Mouse (Mus musculus): ENCODE measurements around the gene Slc2a2.

Gene Slc2a2

DNA sequence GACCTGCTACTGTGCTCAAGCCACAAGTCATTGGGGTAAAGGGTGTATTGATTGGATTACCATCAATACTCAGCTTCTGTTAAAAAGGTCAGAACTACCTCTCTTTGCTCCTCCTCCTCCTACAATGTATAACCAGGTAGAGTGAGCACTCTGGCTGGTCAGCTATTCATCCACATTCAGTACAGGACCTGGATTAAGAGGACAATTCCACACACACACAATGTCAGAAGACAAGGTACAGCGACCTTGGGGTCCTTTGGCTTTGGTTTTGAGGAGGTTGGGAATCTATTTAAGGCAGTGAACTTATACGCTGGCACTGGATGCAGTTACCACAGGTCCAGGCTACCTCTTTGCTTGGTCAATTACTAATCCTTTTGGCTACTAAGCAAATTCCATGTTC is at the start of gene Slc2a2:
Slc2a2 (plus strand) TSS at position 107 of the 400 bp plus-strand sequence.
- no peak for DNase-seq (ENCODE audit: low read depth)

GRCm38 (mm10) chr3:28652574-28652973 is 45.1 kb upstream of the Slc2a2 start:
- no peak for DNase-seq (ENCODE audit: low read depth)

DNA sequence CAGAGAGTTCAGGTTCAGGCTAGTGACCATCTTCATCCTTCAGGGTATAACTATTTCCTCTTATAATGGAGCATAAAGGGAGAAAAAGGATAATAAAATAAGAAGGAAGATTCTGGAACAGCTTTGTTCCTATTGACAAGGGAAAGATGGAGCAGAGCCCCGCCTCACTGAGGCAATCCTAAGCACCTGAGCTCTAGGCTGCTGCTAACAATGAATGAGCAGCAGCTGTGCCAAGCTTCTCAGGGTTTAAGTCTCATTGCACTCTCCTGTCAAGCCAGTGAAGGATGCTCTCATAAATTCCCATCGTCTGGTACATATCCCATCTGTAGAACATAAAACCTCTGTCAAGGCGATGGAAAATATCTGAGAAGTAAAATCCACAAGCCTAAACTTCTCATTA is 44.7 kb upstream of the Slc2a2 start:
- no peak for DNase-seq (ENCODE audit: low read depth)

DNA sequence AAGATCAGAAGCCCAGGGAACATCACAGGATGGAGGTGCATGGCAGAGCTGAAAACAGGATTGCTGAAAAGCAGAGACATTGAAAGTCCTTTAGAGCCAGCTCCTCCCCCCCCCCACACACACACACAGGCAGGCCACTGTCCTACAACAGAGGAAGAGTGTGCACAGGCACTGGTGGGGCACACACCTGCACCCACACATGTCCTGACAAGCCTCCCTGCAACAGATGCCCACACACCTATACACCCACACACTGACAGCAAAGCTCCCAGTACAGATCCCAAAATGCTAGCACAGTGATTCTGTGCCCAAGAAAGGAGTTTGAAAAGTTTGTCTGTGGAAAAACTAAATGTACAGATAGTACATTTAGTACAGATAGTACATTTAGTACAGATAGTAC is 43.0 kb upstream of the Slc2a2 start:
- no peak for DNase-seq (ENCODE audit: low read depth)

GRCm38 (mm10) chr3:28658349-28658748 is 39.4 kb upstream of the Slc2a2 start:
- DNase-seq (ENCODE audit: low read depth) = no peak

DNA sequence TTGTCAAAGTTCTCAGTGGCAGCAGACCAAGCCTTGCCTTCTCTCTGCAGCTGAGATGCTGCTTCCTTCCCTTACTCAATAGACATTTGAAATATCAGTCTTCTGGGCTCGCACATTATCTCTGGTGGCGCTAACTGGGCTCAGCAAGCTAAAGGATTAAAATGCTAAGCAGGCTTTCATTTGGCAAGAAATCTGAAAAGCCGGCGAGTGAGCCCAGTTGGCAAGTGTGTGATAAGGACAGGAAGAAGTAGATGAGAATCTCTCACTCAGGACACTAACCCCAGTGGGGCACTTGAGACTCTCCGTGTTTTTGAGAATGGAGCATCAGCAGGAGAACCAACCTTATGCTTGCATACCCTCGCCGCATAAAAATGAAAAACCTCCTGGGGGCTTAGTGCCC is 16.9 kb upstream of the Slc2a2 start:
- DNase-seq (ENCODE audit: low read depth) = no peak

- DNase-seq (ENCODE audit: low read depth) = no peak
These were observed 15.8 kb upstream of the Slc2a2 start for GRCm38 (mm10) chr3:28681866-28682265.

- no peak for DNase-seq (ENCODE audit: low read depth)
These were observed 15.3 kb upstream of the Slc2a2 start for GRCm38 (mm10) chr3:28682411-28682810.

GRCm38 (mm10) chr3:28685510-28685909 is 12.2 kb upstream of the Slc2a2 start:
- DNase-seq (ENCODE audit: low read depth) = no peak

DNA sequence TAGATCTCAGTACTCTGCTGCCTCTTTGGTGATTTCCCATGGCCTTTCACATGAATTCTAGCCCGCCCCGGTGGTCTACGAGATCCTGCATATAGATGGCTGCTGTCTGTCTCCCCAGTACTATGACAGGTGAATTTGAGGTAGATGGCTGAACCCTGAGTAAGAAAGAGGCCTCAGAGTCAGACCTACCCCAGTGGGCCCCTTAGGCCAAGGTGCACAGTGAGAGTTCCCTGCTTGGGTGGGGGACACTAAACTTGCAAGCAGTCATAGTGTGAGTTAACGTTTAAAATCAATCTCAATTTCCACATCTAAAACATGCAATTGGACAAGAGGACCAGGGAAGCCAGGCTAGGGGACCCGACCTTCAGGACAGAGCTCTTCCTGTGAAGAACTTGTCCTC is 2.9 kb upstream of the Slc2a2 start:
- DNase-seq (ENCODE audit: low read depth) = no peak

DNA sequence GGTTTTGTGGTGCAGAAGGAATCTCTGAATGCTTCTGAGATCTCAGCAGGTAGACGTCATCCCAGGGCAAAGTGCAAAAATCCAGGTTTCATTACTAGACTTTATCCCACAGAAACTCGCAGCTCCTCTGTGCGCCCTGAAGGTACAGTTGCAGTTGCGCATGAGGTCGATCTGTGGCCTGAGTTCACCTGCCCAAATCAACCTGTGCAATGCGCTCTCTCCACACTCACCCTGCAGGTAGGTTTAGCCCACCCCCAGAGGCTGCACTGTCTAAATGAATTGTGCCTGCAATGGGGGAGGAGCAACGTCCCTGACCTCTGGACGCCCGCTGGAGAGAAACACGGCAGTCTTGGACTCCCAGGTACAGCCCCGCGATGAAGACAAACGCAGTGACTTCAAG is 2.1 kb upstream of the Slc2a2 start:
- no peak for DNase-seq (ENCODE audit: low read depth)

DNA sequence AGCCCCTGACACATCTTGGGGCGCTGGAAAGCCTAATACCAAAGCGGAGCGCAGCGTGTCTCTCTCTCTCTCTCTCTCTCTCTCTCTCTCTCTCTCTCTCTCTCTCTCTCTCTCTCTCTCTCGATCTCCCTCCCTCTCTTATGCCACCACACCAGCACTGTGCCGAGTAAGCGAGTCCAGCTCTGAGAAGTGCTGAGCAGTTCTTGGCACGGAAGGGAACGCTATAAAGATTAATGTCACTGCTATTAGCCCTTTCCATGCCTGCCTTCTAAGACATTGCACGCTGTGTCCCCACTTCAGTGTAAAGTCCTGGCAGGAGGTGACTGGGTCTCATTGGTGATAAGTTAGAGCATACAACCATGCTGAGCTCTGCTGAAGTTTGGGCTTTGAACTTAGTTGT is 1.5 kb upstream of the Slc2a2 start:
- no peak for DNase-seq (ENCODE audit: low read depth)

DNA sequence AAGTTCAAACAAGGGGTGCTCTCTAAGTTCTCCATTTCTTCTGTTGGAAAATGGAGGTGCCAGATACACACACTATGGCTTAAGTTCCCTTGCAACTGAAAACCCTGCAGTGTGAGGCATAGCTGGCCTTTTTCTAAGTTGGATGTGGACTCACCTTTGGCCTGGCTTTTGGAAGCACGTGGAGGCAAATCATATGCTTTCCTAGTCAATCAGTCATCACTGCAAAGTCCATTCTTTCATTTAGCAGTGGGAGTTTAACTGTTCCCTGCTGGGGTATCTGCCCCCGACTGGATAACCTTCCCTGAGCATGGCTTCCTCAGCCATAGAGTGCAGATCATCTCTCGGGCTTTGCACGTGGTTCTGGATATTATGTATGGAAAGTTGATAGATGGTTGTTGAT is 1.9 kb downstream of the Slc2a2 start:
- DNase-seq (ENCODE audit: low read depth) = no peak

DNA sequence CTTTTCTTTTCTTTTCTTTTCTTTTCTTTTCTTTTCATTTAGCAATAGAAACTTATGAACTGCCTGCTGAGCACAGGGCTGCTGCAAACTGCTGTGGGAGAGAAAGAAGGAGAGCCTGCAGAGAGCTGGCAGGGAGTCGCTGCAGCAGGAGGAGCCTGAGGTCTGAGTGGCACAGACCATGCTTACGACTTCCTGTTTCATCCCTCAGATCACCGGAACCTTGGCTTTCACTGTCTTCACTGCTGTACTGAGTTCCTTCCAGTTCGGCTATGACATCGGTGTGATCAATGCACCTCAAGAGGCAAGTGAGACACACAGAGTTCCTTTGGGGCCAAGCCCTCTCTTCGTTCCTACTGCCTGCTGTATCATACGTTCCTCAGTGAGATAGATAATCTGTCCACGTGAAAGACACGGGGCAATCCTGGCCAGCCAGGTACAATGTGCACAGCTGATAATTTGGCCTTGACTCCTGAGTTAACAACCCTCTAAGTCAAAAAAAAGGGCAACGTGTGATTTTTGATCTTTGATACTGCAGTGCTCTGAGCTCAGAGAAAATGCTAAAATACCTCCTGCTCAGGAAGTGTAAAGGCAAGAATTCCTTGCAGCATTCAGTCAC is 7.9 kb downstream of the Slc2a2 start:
- DNase-seq (ENCODE audit: low read depth) = no peak

DNA sequence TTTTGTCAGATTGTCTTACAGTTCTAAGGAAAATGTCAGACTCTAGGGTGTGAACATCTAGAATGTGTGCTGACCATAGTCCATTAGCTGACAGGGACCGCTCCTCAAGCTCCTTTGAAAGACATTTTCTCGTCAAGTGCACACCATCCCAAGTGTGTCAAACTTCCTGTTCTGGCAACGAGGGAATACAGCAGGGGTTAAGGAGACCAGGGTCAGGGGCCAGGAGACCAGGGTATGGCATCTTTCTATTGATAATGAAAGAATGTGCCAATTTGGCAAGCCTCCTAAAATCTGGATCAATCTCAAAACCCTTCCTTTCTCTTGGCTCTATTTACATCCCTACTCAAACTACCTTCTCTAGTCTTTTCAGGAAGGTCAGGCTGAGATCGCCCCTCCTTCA is 9.0 kb downstream of the Slc2a2 start:
- DNase-seq (ENCODE audit: low read depth) = no peak

GRCm38 (mm10) chr3:28709740-28710139 is 12.0 kb downstream of the Slc2a2 start:
- peak; percentile 22 for DNase-seq (ENCODE audit: low read depth)

- no peak for DNase-seq (ENCODE audit: low read depth)
These were observed 16.4 kb downstream of the Slc2a2 start for GRCm38 (mm10) chr3:28713913-28714698.

DNA sequence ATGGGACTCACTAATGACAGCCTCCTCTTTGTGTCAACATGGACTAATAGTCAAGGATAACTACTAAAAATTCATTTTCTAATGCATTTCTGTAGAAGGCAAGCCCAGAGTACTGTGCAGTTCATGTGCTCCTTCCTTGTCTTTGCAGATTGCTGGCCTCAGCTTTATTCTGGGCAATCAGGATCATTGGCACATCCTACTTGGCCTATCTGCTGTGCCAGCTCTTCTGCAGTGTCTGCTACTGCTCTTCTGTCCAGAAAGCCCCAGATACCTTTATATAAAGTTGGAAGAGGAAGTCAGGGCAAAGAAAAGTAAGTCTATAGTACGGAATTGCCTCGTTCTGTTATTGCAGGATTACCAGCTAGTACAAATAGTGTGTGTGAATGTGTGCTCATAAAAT is 20.8 kb downstream of the Slc2a2 start:
- DNase-seq (ENCODE audit: low read depth) = no peak

GRCm38 (mm10) chr3:28721218-28721617 is 23.5 kb downstream of the Slc2a2 start:
- no peak for DNase-seq (ENCODE audit: low read depth)

- DNase-seq (ENCODE audit: low read depth) = no peak
These were observed 24.1 kb downstream of the Slc2a2 start for GRCm38 (mm10) chr3:28721838-28722237.

- DNase-seq (ENCODE audit: low read depth) = no peak
These were observed 24.8 kb downstream of the Slc2a2 start for GRCm38 (mm10) chr3:28722531-28722930.

- DNase-seq (ENCODE audit: low read depth) = no peak
These were observed 25.8 kb downstream of the Slc2a2 start for GRCm38 (mm10) chr3:28723534-28723933.

- DNase-seq (ENCODE audit: low read depth) = no peak
These were observed 27.5 kb downstream of the Slc2a2 start for GRCm38 (mm10) chr3:28725203-28725602.

GRCm38 (mm10) chr3:28726356-28726755 is 28.7 kb downstream of the Slc2a2 start:
- no peak for DNase-seq (ENCODE audit: low read depth)

Measured in c-Kit-positive CD71-negative TER-119-negative erythroid progenitor cells, embryonic 14.5 days (primary cell).